Mouse (Mus musculus) cerebellum, postnatal 10 days (tissue): ENCODE measurements around the gene Bloc1s5.

ENCODE experiments used
- DNase-seq, 2 experiments: peaks; one replicate each; pipeline ENCODE4 v3.0.0; 2021; ENCODE audit warnings: mixed read lengths in 2 of 2

Bloc1s5 gene

GRCm38 (mm10) chr13:38634800-38635269 is at the start of gene Bloc1s5:
Bloc1s5 (minus strand) TSS chr13:38635109.
- peak; percentile 99 for DNase-seq

GRCm38 (mm10) chr13:38672336-38672735 is 37.4 kb upstream of the Bloc1s5 start:
- peak; percentile 79 to 84 for DNase-seq

GRCm38 (mm10) chr13:38671451-38671850 is 36.5 kb upstream of the Bloc1s5 start:
- DNase-seq: peak; percentile 72 to 85

GRCm38 (mm10) chr13:38670051-38670450 is 35.1 kb upstream of the Bloc1s5 start:
- DNase-seq: peak; percentile 89 to 93

- DNase-seq: peak; percentile 62 to 67
Observed at GRCm38 (mm10) chr13:38668514-38668913, 33.6 kb upstream of the Bloc1s5 start.

- DNase-seq: no peak
Observed at GRCm38 (mm10) chr13:38664753-38665152, 29.8 kb upstream of the Bloc1s5 start.

- DNase-seq: no peak
Observed at GRCm38 (mm10) chr13:38659524-38660136, 24.7 kb upstream of the Bloc1s5 start.

GRCm38 (mm10) chr13:38658528-38659280 is 23.8 kb upstream of the Bloc1s5 start, which contains the start of gene Eef1e1:
Eef1e1 (minus strand) TSS chr13:38659058.
- DNase-seq: peak; percentile 96 to 97

GRCm38 (mm10) chr13:38657865-38658264 is 23.0 kb upstream of the Bloc1s5 start:
- peak; percentile 38 to 45 for DNase-seq

GRCm38 (mm10) chr13:38650292-38650691 is 15.4 kb upstream of the Bloc1s5 start:
- DNase-seq: no peak

- DNase-seq: no peak
Observed at GRCm38 (mm10) chr13:38649069-38649468, 14.2 kb upstream of the Bloc1s5 start.

- DNase-seq: no peak
Observed at GRCm38 (mm10) chr13:38641414-38641813, 6.5 kb upstream of the Bloc1s5 start.

GRCm38 (mm10) chr13:38640961-38641360 is 6.1 kb upstream of the Bloc1s5 start:
- DNase-seq: peak in 1 of 2 experiments; percentile 62

- DNase-seq: no peak
Observed at GRCm38 (mm10) chr13:38638694-38639093, 3.8 kb upstream of the Bloc1s5 start.

GRCm38 (mm10) chr13:38634256-38634799 is 581 bp downstream of the Bloc1s5 start:
- peak; percentile 49 to 51 for DNase-seq

- no peak for DNase-seq
Observed at GRCm38 (mm10) chr13:38633287-38634000, 1.5 kb downstream of the Bloc1s5 start.

GRCm38 (mm10) chr13:38632556-38632955 is 2.4 kb downstream of the Bloc1s5 start:
- DNase-seq: no peak

- DNase-seq: no peak
Observed at GRCm38 (mm10) chr13:38626229-38626525, 8.7 kb downstream of the Bloc1s5 start.

- DNase-seq: peak; percentile 39 to 43
Observed at GRCm38 (mm10) chr13:38625492-38626228, 9.2 kb downstream of the Bloc1s5 start.

- no peak for DNase-seq
Observed at GRCm38 (mm10) chr13:38624292-38624902, 10.5 kb downstream of the Bloc1s5 start.

- no peak for DNase-seq
Observed at GRCm38 (mm10) chr13:38623296-38623695, 11.6 kb downstream of the Bloc1s5 start.
